Comparison of ENCODE assay signal across 8 mouse cellular contexts in genomic region chr11:50376911-50377891, GRCm38 (mm10). TPM values are rescaled to one million over a fixed set of nuclear protein-coding genes. Genes with fewer than 3 reads are reported as not detected.
A peak's percentile ranks its signal among the peaks of the same experiment; 100 is the strongest.
DNase-seq lines count a peak whose midpoint lies in the region; ATAC-seq and TF ChIP-seq lines count a peak whose summit lies in the region.

Gene Hnrnph1, plus strand, starts transcription at chr11:50376990.

- H3K36me3 ChIP-seq in heart, embryonic 12.5 days, result peaks cover 17% of the 10 kb centered on the region
- H3K36me3 ChIP-seq in kidney, postnatal 0 days (ENCODE audit: insufficient read depth, low read length), result peaks cover 7% of the 10 kb centered on the region
- peaks cover 11% of the 10 kb centered on the region; the same call in 1 of the 2 replicates for H3K36me3 ChIP-seq in liver, embryonic 11.5 days (ENCODE audit: control insufficient read depth, insufficient read depth, low read length)
- H3K36me3 ChIP-seq in stomach, embryonic 14.5 days (ENCODE audit: control insufficient read depth, insufficient read depth, low read length), result peaks cover 22% of the 10 kb centered on the region

- ATAC-seq in erythroid progenitor cell, adult 5-6 weeks (replicated peaks; ENCODE audit: low FRiP score, poor library complexity, severe bottlenecking), result peak; percentile 88
- peak; percentile 93 for ATAC-seq in heart, embryonic 12.5 days (ENCODE audit: insufficient number of reproducible peaks, low FRiP score)
- peak; percentile 89 for ATAC-seq in kidney, postnatal 0 days (replicated peaks; ENCODE audit: low FRiP score, low read depth)
- ATAC-seq in liver, embryonic 11.5 days (replicated peaks; ENCODE audit: low FRiP score), result peak; percentile 89
- ATAC-seq in stomach, embryonic 14.5 days (ENCODE audit: insufficient number of reproducible peaks, insufficient read depth, low FRiP score, low read depth), result peak; percentile 93

- H3K4me2 ChIP-seq in heart, embryonic 12.5 days, result peak within 1 kb of the TSS; percentile 92
- peak within 1 kb of the TSS; percentile 95 for H3K4me2 ChIP-seq in kidney, postnatal 0 days (ENCODE audit: low read length)
- H3K4me2 ChIP-seq in liver, embryonic 11.5 days, result peak within 1 kb of the TSS; percentile 78
- H3K4me2 ChIP-seq in stomach, embryonic 14.5 days (replicated peaks; ENCODE audit: low read depth, low read length), result peak within 1 kb of the TSS; percentile 91

- under 1% methylated on average over 76 of the region's 76 CpGs for WGBS in heart, embryonic 12.5 days
- under 1% methylated on average over 76 of the region's 76 CpGs for WGBS in kidney, postnatal 0 days
- under 1% methylated on average over 76 of the region's 76 CpGs for WGBS in liver, embryonic 11.5 days
- WGBS in stomach, embryonic 14.5 days, result under 1% methylated on average over 76 of the region's 76 CpGs

- H3K27ac ChIP-seq in heart, embryonic 12.5 days (ENCODE audit: poor library complexity, severe bottlenecking), result peak within 1 kb of the TSS; percentile 98
- H3K27ac ChIP-seq in kidney, postnatal 0 days, result peak within 1 kb of the TSS; percentile 100
- peak within 1 kb of the TSS; percentile 100 for H3K27ac ChIP-seq in liver, embryonic 11.5 days (ENCODE audit: low read depth, low read length)
- H3K27ac ChIP-seq in stomach, embryonic 14.5 days (ENCODE audit: low read length), result peak within 1 kb of the TSS; percentile 100

- DNase-seq in CD4-positive helper T cell, adult 2 months (ENCODE audit: low read depth, low spot score), result peak; percentile 99
- peak; percentile 99 for DNase-seq in brain, embryonic 18.5 days (ENCODE audit: low read depth, low spot score)
- peak; percentile 100 for DNase-seq in kidney, postnatal 0 days (ENCODE audit: low spot score)
- peak; percentile 97 for DNase-seq in liver, embryonic 11.5 days (ENCODE audit: low spot score)
- peak; percentile 99 for DNase-seq in naive thymus-derived CD4-positive, alpha-beta T cell, adult 2 months (ENCODE audit: low read depth)

- H3K9me3 ChIP-seq in heart, embryonic 12.5 days (replicated peaks), result no peaks in the 10 kb centered on the region
- H3K9me3 ChIP-seq in kidney, postnatal 0 days (replicated peaks; ENCODE audit: low read length), result no peaks in the 10 kb centered on the region
- no peaks in the 10 kb centered on the region for H3K9me3 ChIP-seq in liver, embryonic 11.5 days (ENCODE audit: control insufficient read depth, low read length)
- no peaks in the 10 kb centered on the region for H3K9me3 ChIP-seq in stomach, embryonic 14.5 days (ENCODE audit: control insufficient read depth, low read depth, low read length)

- H3K4me1 ChIP-seq in heart, embryonic 12.5 days (replicated peaks), result peaks cover 11% of the 10 kb centered on the region
- H3K4me1 ChIP-seq in kidney, postnatal 0 days (replicated peaks; ENCODE audit: insufficient read depth, low read length), result 0 out of 2 replicates have a peak, but pooled peaks cover 7% of the 10 kb centered on the region
- peaks cover 11% of the 10 kb centered on the region for H3K4me1 ChIP-seq in liver, embryonic 11.5 days (replicated peaks; ENCODE audit: control insufficient read depth, insufficient read depth, low read length)
- H3K4me1 ChIP-seq in stomach, embryonic 14.5 days (ENCODE audit: control insufficient read depth, insufficient read depth, low read length), result peaks cover 14% of the 10 kb centered on the region

- TF ChIP-seq CTCF in kidney, postnatal 0 days (IDR thresholded peaks at IDR 0.05; ENCODE audit: low read depth), result no peak

- peak within 1 kb of the TSS; percentile 94 for H3K9ac ChIP-seq in heart, embryonic 12.5 days
- peak within 1 kb of the TSS; percentile 99 for H3K9ac ChIP-seq in kidney, postnatal 0 days (ENCODE audit: low read depth, low read length)
- peak within 1 kb of the TSS; percentile 95 for H3K9ac ChIP-seq in liver, embryonic 11.5 days (ENCODE audit: low read depth, low read length)
- H3K9ac ChIP-seq in stomach, embryonic 14.5 days (replicated peaks; ENCODE audit: low read depth, low read length), result peak within 1 kb of the TSS; percentile 97

- H3K27me3 ChIP-seq in heart, embryonic 12.5 days (replicated peaks), result no peaks in the 10 kb centered on the region
- no peaks in the 10 kb centered on the region for H3K27me3 ChIP-seq in kidney, postnatal 0 days (ENCODE audit: insufficient read depth, low read length)
- H3K27me3 ChIP-seq in liver, embryonic 11.5 days (replicated peaks; ENCODE audit: control insufficient read depth, insufficient read depth, low read length), result no peaks in the 10 kb centered on the region
- H3K27me3 ChIP-seq in stomach, embryonic 14.5 days (ENCODE audit: control insufficient read depth, insufficient read depth, low read length), result no peaks in the 10 kb centered on the region

- peak within 1 kb of the TSS; percentile 83 for H3K4me3 ChIP-seq in heart, embryonic 12.5 days
- H3K4me3 ChIP-seq in kidney, postnatal 0 days (replicated peaks; ENCODE audit: low read depth, low read length), result peak within 1 kb of the TSS; percentile 100
- H3K4me3 ChIP-seq in liver, embryonic 11.5 days (ENCODE audit: low read depth, low read length), result peak within 1 kb of the TSS; percentile 78
- H3K4me3 ChIP-seq in stomach, embryonic 14.5 days (ENCODE audit: low read depth, low read length), result peak within 1 kb of the TSS; percentile 95

RNA-seq across cellular contexts. Expression of gene Hnrnph1, which starts in this region (rescaled TPM):
- total RNA-seq in erythroid progenitor cell, adult 5-6 weeks (2015; ENCODE audit: low replicate concordance), result 456 and 552 TPM in 2 replicates
- 368 and 428 TPM in 2 replicates for total RNA-seq in erythroid progenitor cell, adult 5-6 weeks (2017; ENCODE audit: low replicate concordance)
- 255 and 272 TPM in 2 replicates for polyA plus RNA-seq in heart, embryonic 12.5 days (2016; fragmentation: Nextera tagmentation; extraction: Ambion mirVana)
- polyA plus RNA-seq in kidney, postnatal 0 days (2015; fragmentation: Nextera tagmentation; extraction: Ambion mirVana), result 294 and 309 TPM in 2 replicates
- polyA plus RNA-seq in liver, embryonic 11.5 days (2014; fragmentation: Nextera tagmentation; extraction: Ambion mirVana), result 341 and 346 TPM in 2 replicates
- 475 and 496 TPM in 2 replicates for polyA plus RNA-seq in stomach, embryonic 14.5 days (2014; fragmentation: Nextera tagmentation; extraction: Ambion mirVana)

Comparison
In these comparisons a context has a peak if more than half of its experiments do, and no peak if none do; other contexts are left out.
1. Peak in every context shown above with its lines: DNase-seq, ATAC-seq, H3K4me3 ChIP-seq and H3K27ac ChIP-seq.